Mouse (Mus musculus): ENCODE measurements around the gene Otub1. TPM values are rescaled to one million over a fixed set of nuclear protein-coding genes. Genes with fewer than 3 reads are reported as not detected.

Gene Otub1
- polyA plus RNA-seq, 1 experiment from 2014 or later, result 275 TPM

- Histone ChIP-seq H3K4me1 (peaks cover 82% of the 10 kb centered on the region), H3K27me3 (ENCODE audit: poor library complexity, severe bottlenecking) (peaks cover 99% of the 10 kb centered on the region), H3K9me3 (no peaks in the 10 kb centered on the region; the same call in 1 of the 2 replicates), H3K4me3 (no peak overlapping the region), H3K36me3 (replicated peaks) (no peaks in the 10 kb centered on the region), H3K27ac (peak overlapping the region; percentile 44)
- 80% methylated on average over 8 of the region's 8 CpGs for WGBS
- DNase-seq (ENCODE audit: extremely low spot score, low spot score), result no peak
Observed at GRCm38 (mm10) chr19:7148541-7149085, 57.5 kb downstream of the Otub1 start.

Other genes starting within 250 kb of the Otub1 start
- 103 TPM in 2 replicates for gene Ppp1r14b, start 231.3 kb downstream of the Otub1 start, polyA plus RNA-seq (2016; fragmentation: Nextera tagmentation; extraction: Ambion mirVana)
- gene Plcb3, start 229.8 kb downstream of the Otub1 start, polyA plus RNA-seq (2016; fragmentation: Nextera tagmentation; extraction: Ambion mirVana), result 25.2 and 25.8 TPM in 2 replicates
- gene Fkbp2, start 225.8 kb downstream of the Otub1 start, polyA plus RNA-seq (2016; fragmentation: Nextera tagmentation; extraction: Ambion mirVana), result 106 TPM in 2 replicates
- 31.0 and 32.9 TPM in 2 replicates for gene Vegfb, start 218.7 kb downstream of the Otub1 start, polyA plus RNA-seq (2016; fragmentation: Nextera tagmentation; extraction: Ambion mirVana)
- 19.5 and 19.7 TPM in 2 replicates for gene Dnajc4, start 213.7 kb downstream of the Otub1 start, polyA plus RNA-seq (2016; fragmentation: Nextera tagmentation; extraction: Ambion mirVana)
- 18.4 TPM in 2 replicates for gene Nudt22, start 210.2 kb downstream of the Otub1 start, polyA plus RNA-seq (2016; fragmentation: Nextera tagmentation; extraction: Ambion mirVana)
- 10.0 and 10.4 TPM in 2 replicates for gene Trpt1, start 210.2 kb downstream of the Otub1 start, polyA plus RNA-seq (2016; fragmentation: Nextera tagmentation; extraction: Ambion mirVana)
- 8.8 TPM in 2 replicates for gene Fermt3, start 186.8 kb downstream of the Otub1 start, polyA plus RNA-seq (2016; fragmentation: Nextera tagmentation; extraction: Ambion mirVana)
- gene Stip1, start 166.3 kb downstream of the Otub1 start, polyA plus RNA-seq (2016; fragmentation: Nextera tagmentation; extraction: Ambion mirVana), result 456 and 486 TPM in 2 replicates
- 3.7 and 3.9 TPM in 2 replicates for gene Macrod1, start 149.5 kb downstream of the Otub1 start, polyA plus RNA-seq (2016; fragmentation: Nextera tagmentation; extraction: Ambion mirVana)
- 4.0 and 4.8 TPM in 2 replicates for gene Flrt1, start 100.6 kb downstream of the Otub1 start, polyA plus RNA-seq (2016; fragmentation: Nextera tagmentation; extraction: Ambion mirVana)
- 862 and 888 TPM in 2 replicates for gene Cox8a, start 11.3 kb upstream of the Otub1 start, polyA plus RNA-seq (2016; fragmentation: Nextera tagmentation; extraction: Ambion mirVana)
- gene Naa40, start 34.9 kb upstream of the Otub1 start, polyA plus RNA-seq (2016; fragmentation: Nextera tagmentation; extraction: Ambion mirVana), result 106 and 107 TPM in 2 replicates
- 61.7 and 64.0 TPM in 2 replicates for gene Rcor2, start 61.0 kb upstream of the Otub1 start, polyA plus RNA-seq (2016; fragmentation: Nextera tagmentation; extraction: Ambion mirVana)
- 38.2 and 41.4 TPM in 2 replicates for gene Mark2, start 135.5 kb upstream of the Otub1 start, polyA plus RNA-seq (2016; fragmentation: Nextera tagmentation; extraction: Ambion mirVana)
- gene Spindoc, start 176.7 kb upstream of the Otub1 start, polyA plus RNA-seq (2016; fragmentation: Nextera tagmentation; extraction: Ambion mirVana), result 44.5 and 45.0 TPM in 2 replicates
- 5.2 TPM in 2 replicates for gene 2700081O15Rik, start 211.3 kb upstream of the Otub1 start, polyA plus RNA-seq (2016; fragmentation: Nextera tagmentation; extraction: Ambion mirVana)